Mouse (Mus musculus): ENCODE results near the gene Synj1. TPM values are rescaled to one million over a fixed set of nuclear protein-coding genes. Genes with fewer than 3 reads are reported as not detected.
A peak's percentile ranks its signal among the peaks of the same experiment; 100 is the strongest.

Gene Synj1
- 10 to 100 TPM; 53.0 to 72.0 (median 57.9) TPM for total RNA-seq (2022)

GRCm38 (mm10) chr16:91011021-91011683, at the start of gene Synj1:
Gene Synj1, minus strand, starts transcription at chr16:91011308.
- DNase-seq = peak; percentile 90

GRCm38 (mm10) chr16:91057741-91058140, 46.6 kb upstream of the Synj1 start:
- no peak for DNase-seq

GRCm38 (mm10) chr16:91057261-91057660, 46.2 kb upstream of the Synj1 start:
- DNase-seq = no peak

GRCm38 (mm10) chr16:91056043-91056821, 45.1 kb upstream of the Synj1 start:
- no peak for DNase-seq

- DNase-seq = no peak
Observed at GRCm38 (mm10) chr16:91055150-91055549, 44.0 kb upstream of the Synj1 start.

- DNase-seq = no peak
Observed at GRCm38 (mm10) chr16:91053599-91053998, 42.5 kb upstream of the Synj1 start.

GRCm38 (mm10) chr16:91045511-91045910, 34.4 kb upstream of the Synj1 start:
- peak; percentile 13 for DNase-seq

GRCm38 (mm10) chr16:91044270-91045182, 33.4 kb upstream of the Synj1 start, which contains the start of gene Paxbp1:
Gene Paxbp1, minus strand, starts transcription at chr16:91044543.
- DNase-seq = peak; percentile 97

GRCm38 (mm10) chr16:91043461-91044248, 32.5 kb upstream of the Synj1 start:
- peak; percentile 40 for DNase-seq

- DNase-seq = peak; percentile 10
Observed at GRCm38 (mm10) chr16:91042640-91043039, 31.5 kb upstream of the Synj1 start.

GRCm38 (mm10) chr16:91035866-91036265, 24.8 kb upstream of the Synj1 start:
- no peak for DNase-seq

- DNase-seq = no peak
Observed at GRCm38 (mm10) chr16:91030751-91031150, 19.6 kb upstream of the Synj1 start.

- no peak for DNase-seq
Observed at GRCm38 (mm10) chr16:91029901-91030300, 18.8 kb upstream of the Synj1 start.

- DNase-seq = no peak
Observed at GRCm38 (mm10) chr16:91029161-91029743, 18.1 kb upstream of the Synj1 start.

- DNase-seq = no peak
Observed at GRCm38 (mm10) chr16:91026290-91026689, 15.2 kb upstream of the Synj1 start.

- no peak for DNase-seq
Observed at GRCm38 (mm10) chr16:91023384-91023783, 12.3 kb upstream of the Synj1 start.

- no peak for DNase-seq
Observed at GRCm38 (mm10) chr16:91020842-91021483, 9.9 kb upstream of the Synj1 start.

GRCm38 (mm10) chr16:91019476-91019875, 8.4 kb upstream of the Synj1 start:
- DNase-seq = no peak

- peak; percentile 53 for DNase-seq
Observed at GRCm38 (mm10) chr16:91015761-91016160, 4.7 kb upstream of the Synj1 start.

- DNase-seq = no peak
Observed at GRCm38 (mm10) chr16:91011847-91012246, 739 bp upstream of the Synj1 start.

GRCm38 (mm10) chr16:91010581-91011020, 507 bp downstream of the Synj1 start:
- no peak for DNase-seq

Data from adrenal gland, adult 8-10 months (tissue).